10 mouse cellular contexts compared by ENCODE assay signal in genomic region chr3:104758869-104759268, GRCm38 (mm10). TPM values are rescaled to one million over a fixed set of nuclear protein-coding genes. Genes with fewer than 3 reads are reported as not detected.
DNase-seq lines count a peak whose midpoint lies in the region; ATAC-seq lines count a peak whose summit lies in the region.
"Had no signal": no experiment of that assay in that cellular context is flagged by ENCODE, and none has a peak within 500 bp of the region (broad histone marks: within the 10 kb centered on the region; RNA-seq: fewer than 3 reads in every experiment).

No protein-coding gene starts in this region.

- H3K36me3 ChIP-seq in kidney, embryonic 16.5 days (ENCODE audit: insufficient read depth, low read length): no peaks in the 10 kb centered on the region
- H3K36me3 ChIP-seq in embryonic facial prominence, embryonic 14.5 days (ENCODE audit: control insufficient read depth, insufficient read depth, low read length): no peaks in the 10 kb centered on the region
- no peaks in the 10 kb centered on the region for H3K36me3 ChIP-seq in intestine, embryonic 15.5 days
- no peaks in the 10 kb centered on the region for H3K36me3 ChIP-seq in midbrain, embryonic 16.5 days (ENCODE audit: control insufficient read depth, insufficient read depth, low read length)

- 0 out of 2 replicates have a peak, but pooled peaks cover 9% of the 10 kb centered on the region for H3K27me3 ChIP-seq in kidney, embryonic 16.5 days (ENCODE audit: insufficient read depth, low read length)
- H3K27me3 ChIP-seq in embryonic facial prominence, embryonic 14.5 days (replicated peaks; ENCODE audit: control insufficient read depth, insufficient read depth, low read length): 0 out of 2 replicates have a peak, but pooled peaks cover 3% of the 10 kb centered on the region
- H3K27me3 ChIP-seq in intestine, embryonic 15.5 days (replicated peaks): no peaks in the 10 kb centered on the region
- peaks cover 2% of the 10 kb centered on the region; the same call in 1 of the 2 replicates for H3K27me3 ChIP-seq in midbrain, embryonic 16.5 days (ENCODE audit: control insufficient read depth, insufficient read depth, low read depth, low read length)

- DNase-seq in kidney, postnatal 36 days: no peak
- no peak for DNase-seq in embryonic facial prominence, embryonic 14.5 days (ENCODE audit: low spot score)
- no peak for DNase-seq in Muller cell, postnatal 12 days (ENCODE audit: inconsistent ontology term)
- DNase-seq in layer of hippocampus, adult 11-12 months (ENCODE audit: low spot score): no peak

- no peak for ATAC-seq in kidney, embryonic 16.5 days (ENCODE audit: low FRiP score, low TSS enrichment)
- no peak for ATAC-seq in embryonic facial prominence, embryonic 14.5 days (ENCODE audit: low read depth)
- ATAC-seq in intestine, embryonic 15.5 days: no peak
- ATAC-seq in midbrain, embryonic 16.5 days: 0 out of 2 replicates have a peak, but pooled peaks have one; percentile 18
- ATAC-seq in megakaryocyte progenitor cell, adult 5-6 weeks (replicated peaks; ENCODE audit: poor library complexity): no peak

- no peaks in the 10 kb centered on the region for H3K9me3 ChIP-seq in kidney, embryonic 16.5 days (ENCODE audit: low read length)
- no peaks in the 10 kb centered on the region for H3K9me3 ChIP-seq in embryonic facial prominence, embryonic 14.5 days (ENCODE audit: control insufficient read depth, low read length)
- H3K9me3 ChIP-seq in intestine, embryonic 15.5 days: no peaks in the 10 kb centered on the region
- H3K9me3 ChIP-seq in midbrain, embryonic 16.5 days (replicated peaks; ENCODE audit: control insufficient read depth, low read length, poor library complexity, severe bottlenecking): no peaks in the 10 kb centered on the region

- peak overlapping the region; percentile 77 for H3K9ac ChIP-seq in kidney, embryonic 16.5 days (replicated peaks; ENCODE audit: low read length)
- peak overlapping the region; percentile 62 for H3K9ac ChIP-seq in embryonic facial prominence, embryonic 14.5 days (ENCODE audit: low read depth, low read length)
- peak overlapping the region; percentile 48; the same call in 1 of the 2 replicates for H3K9ac ChIP-seq in intestine, embryonic 15.5 days
- peak overlapping the region; percentile 61; the same call in 1 of the 2 replicates for H3K9ac ChIP-seq in midbrain, embryonic 16.5 days (ENCODE audit: low read depth, low read length)

- H3K27ac ChIP-seq in kidney, embryonic 16.5 days (ENCODE audit: low read length): no peak overlapping the region
- H3K27ac ChIP-seq in embryonic facial prominence, embryonic 14.5 days (replicated peaks; ENCODE audit: low read depth, low read length): no peak overlapping the region
- no peak overlapping the region for H3K27ac ChIP-seq in intestine, embryonic 15.5 days
- no peak overlapping the region for H3K27ac ChIP-seq in midbrain, embryonic 16.5 days (ENCODE audit: low read length)

- peak overlapping the region; percentile 80 for H3K4me2 ChIP-seq in kidney, embryonic 16.5 days (replicated peaks; ENCODE audit: low read depth, low read length)
- peak overlapping the region; percentile 69 for H3K4me2 ChIP-seq in embryonic facial prominence, embryonic 14.5 days (ENCODE audit: low read depth, low read length)
- peak overlapping the region; percentile 80 for H3K4me2 ChIP-seq in intestine, embryonic 15.5 days (replicated peaks)
- H3K4me2 ChIP-seq in midbrain, embryonic 16.5 days (ENCODE audit: low read length): peak overlapping the region; percentile 63

- H3K4me1 ChIP-seq in kidney, embryonic 16.5 days (ENCODE audit: insufficient read depth, low read length): no peaks in the 10 kb centered on the region
- H3K4me1 ChIP-seq in embryonic facial prominence, embryonic 14.5 days (ENCODE audit: control insufficient read depth, insufficient read depth, low read length): peaks cover 8% of the 10 kb centered on the region; the same call in 1 of the 2 replicates
- H3K4me1 ChIP-seq in intestine, embryonic 15.5 days (replicated peaks): no peaks in the 10 kb centered on the region
- peaks cover 6% of the 10 kb centered on the region; the same call in 1 of the 2 replicates for H3K4me1 ChIP-seq in midbrain, embryonic 16.5 days (ENCODE audit: control insufficient read depth, insufficient read depth, low read length)

- H3K4me3 ChIP-seq in kidney, embryonic 16.5 days (ENCODE audit: low read length): peak overlapping the region; percentile 49
- H3K4me3 ChIP-seq in embryonic facial prominence, embryonic 14.5 days (ENCODE audit: low read depth, low read length): peak overlapping the region; percentile 33
- peak overlapping the region; percentile 31 for H3K4me3 ChIP-seq in intestine, embryonic 15.5 days (replicated peaks)
- H3K4me3 ChIP-seq in midbrain, embryonic 16.5 days (ENCODE audit: low read depth, low read length): peak overlapping the region; percentile 36
- H3K4me3 ChIP-seq: myocyte had no signal

- 9% methylated on average over 5 of the region's 5 CpGs for WGBS in kidney, embryonic 16.5 days
- 11% methylated on average over 5 of the region's 5 CpGs for WGBS in embryonic facial prominence, embryonic 14.5 days
- WGBS in intestine, embryonic 15.5 days: 15% methylated on average over 5 of the region's 5 CpGs
- WGBS in midbrain, embryonic 16.5 days: 3% methylated on average over 5 of the region's 5 CpGs

RNA-seq across cellular contexts. Expression of gene Ppm1j, which starts 22.0 kb away (rescaled TPM):
- polyA plus RNA-seq in kidney, embryonic 16.5 days (2015; fragmentation: Nextera tagmentation; extraction: Ambion mirVana): 7.0 and 8.9 TPM in 2 replicates
- 3.4 and 3.7 TPM in 2 replicates for polyA plus RNA-seq in embryonic facial prominence, embryonic 14.5 days (2014; fragmentation: Nextera tagmentation; extraction: Ambion mirVana)
- 2.9 and 4.5 TPM in 2 replicates for polyA plus RNA-seq in intestine, embryonic 15.5 days (2015; fragmentation: Nextera tagmentation; extraction: Ambion mirVana)
- polyA plus RNA-seq in midbrain, embryonic 16.5 days (2015; fragmentation: Nextera tagmentation; extraction: Ambion mirVana): 0.98 and 1.1 TPM in 2 replicates
- not detected in 2 replicates for total RNA-seq in megakaryocyte progenitor cell, adult 5-6 weeks (2015)
- not detected in 2 replicates for total RNA-seq in megakaryocyte progenitor cell, adult 5-6 weeks (2017)
- total RNA-seq: hematopoietic stem cell, adult 5-6 weeks had no signal

RNA-seq across cellular contexts. Expression of gene Fam19a3, which starts 22.8 kb away (rescaled TPM):
- 0.18 and 0.20 TPM in 2 replicates for polyA plus RNA-seq in kidney, embryonic 16.5 days (2015; fragmentation: Nextera tagmentation; extraction: Ambion mirVana)
- polyA plus RNA-seq in embryonic facial prominence, embryonic 14.5 days (2014; fragmentation: Nextera tagmentation; extraction: Ambion mirVana): 0.24 and 0.68 TPM in 2 replicates
- 0.08 TPM in 1 of 2 replicates, not detected in the other for polyA plus RNA-seq in intestine, embryonic 15.5 days (2015; fragmentation: Nextera tagmentation; extraction: Ambion mirVana)
- 0.11 TPM in 1 of 2 replicates, not detected in the other for polyA plus RNA-seq in midbrain, embryonic 16.5 days (2015; fragmentation: Nextera tagmentation; extraction: Ambion mirVana)
- total RNA-seq in megakaryocyte progenitor cell, adult 5-6 weeks (2015): not detected in 2 replicates
- not detected in 2 replicates for total RNA-seq in megakaryocyte progenitor cell, adult 5-6 weeks (2017)
- total RNA-seq: hematopoietic stem cell, adult 5-6 weeks had no signal
- polyA plus RNA-seq: myocyte had no signal

RNA-seq across cellular contexts. Expression of gene Rhoc, which starts 29.3 kb away (rescaled TPM):
- polyA plus RNA-seq in kidney, embryonic 16.5 days (2015; fragmentation: Nextera tagmentation; extraction: Ambion mirVana): 136 and 146 TPM in 2 replicates
- 183 and 198 TPM in 2 replicates for polyA plus RNA-seq in embryonic facial prominence, embryonic 14.5 days (2014; fragmentation: Nextera tagmentation; extraction: Ambion mirVana)
- polyA plus RNA-seq in intestine, embryonic 15.5 days (2015; fragmentation: Nextera tagmentation; extraction: Ambion mirVana): 157 and 162 TPM in 2 replicates
- 41.2 and 45.5 TPM in 2 replicates for polyA plus RNA-seq in midbrain, embryonic 16.5 days (2015; fragmentation: Nextera tagmentation; extraction: Ambion mirVana)
- total RNA-seq in megakaryocyte progenitor cell, adult 5-6 weeks (2015): 0.37 TPM in 1 of 2 replicates, not detected in the other
- total RNA-seq in megakaryocyte progenitor cell, adult 5-6 weeks (2017): not detected in 2 replicates

RNA-seq across cellular contexts. Expression of gene Mov10, which starts 59.5 kb away (rescaled TPM):
- polyA plus RNA-seq in kidney, embryonic 16.5 days (2015; fragmentation: Nextera tagmentation; extraction: Ambion mirVana): 60.4 and 61.5 TPM in 2 replicates
- 38.1 and 44.6 TPM in 2 replicates for polyA plus RNA-seq in embryonic facial prominence, embryonic 14.5 days (2014; fragmentation: Nextera tagmentation; extraction: Ambion mirVana)
- polyA plus RNA-seq in intestine, embryonic 15.5 days (2015; fragmentation: Nextera tagmentation; extraction: Ambion mirVana): 129 and 133 TPM in 2 replicates
- 7.8 and 8.3 TPM in 2 replicates for polyA plus RNA-seq in midbrain, embryonic 16.5 days (2015; fragmentation: Nextera tagmentation; extraction: Ambion mirVana)
- total RNA-seq in megakaryocyte progenitor cell, adult 5-6 weeks (2015): 5.8 and 8.9 TPM in 2 replicates
- total RNA-seq in megakaryocyte progenitor cell, adult 5-6 weeks (2017): 2.0 and 4.4 TPM in 2 replicates
